Mouse (Mus musculus) urinary bladder, adult 2 months (tissue): ENCODE results near the gene Ppp2r2c. TPM values are rescaled to one million over a fixed set of nuclear protein-coding genes. Genes with fewer than 3 reads are reported as not detected.

Source experiments
- DNase-seq: peaks from one replicate; pipeline ENCODE4 v3.0.0; 2022; ENCODE audit warnings: low spot score
- polyA plus RNA-seq: library from polyadenylated mRNA; depleted of rRNA; stranded (reverse); fragments of >200 nt; gene quantifications from 2 replicates; pipeline ENCODE4 v1.2.3, GENCODE M21; 2012; rRNA removed

The Ppp2r2c gene
- polyA plus RNA-seq, 1 experiment = 0.11 TPM

DNA sequence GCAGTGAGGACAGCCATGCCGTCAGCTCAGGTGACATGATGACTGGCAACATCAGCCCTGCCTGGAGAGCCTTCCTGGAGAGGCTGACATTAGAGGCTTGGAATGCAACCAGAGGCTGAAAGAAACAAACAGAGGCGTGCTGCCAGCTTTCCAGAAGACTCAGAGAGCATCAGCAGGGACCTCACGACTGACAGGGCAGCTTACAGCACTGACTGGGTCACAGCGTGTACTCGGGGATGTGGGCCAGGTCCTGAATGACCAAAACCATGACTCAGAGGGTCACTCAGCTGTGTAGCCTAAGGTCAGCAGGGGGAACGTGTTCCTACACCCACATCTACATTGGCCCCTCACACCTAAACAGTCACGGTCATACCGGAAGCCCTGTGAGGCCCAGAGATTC is 110.7 kb downstream of the Ppp2r2c start:
- no peak for DNase-seq

DNA sequence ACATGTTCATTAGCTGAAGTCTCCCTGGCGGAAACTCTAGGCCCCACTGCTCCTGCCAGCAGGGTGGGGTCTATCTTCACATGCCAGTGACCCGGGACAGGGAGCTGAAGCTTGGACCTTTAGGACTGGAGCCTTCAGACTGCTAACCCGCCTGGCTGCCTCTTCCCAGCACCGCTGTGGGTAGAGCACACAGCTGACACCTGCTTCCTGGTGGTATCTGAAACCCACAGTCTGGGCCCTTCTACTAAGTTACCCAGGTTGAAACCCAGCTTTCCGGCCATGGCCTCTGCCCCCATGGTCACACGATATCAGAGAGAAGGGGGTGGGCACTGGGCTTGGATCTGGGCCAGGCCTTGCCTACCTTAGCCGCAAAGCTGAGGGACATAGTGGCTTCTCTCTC is 111.3 kb downstream of the Ppp2r2c start:
- no peak for DNase-seq

DNA sequence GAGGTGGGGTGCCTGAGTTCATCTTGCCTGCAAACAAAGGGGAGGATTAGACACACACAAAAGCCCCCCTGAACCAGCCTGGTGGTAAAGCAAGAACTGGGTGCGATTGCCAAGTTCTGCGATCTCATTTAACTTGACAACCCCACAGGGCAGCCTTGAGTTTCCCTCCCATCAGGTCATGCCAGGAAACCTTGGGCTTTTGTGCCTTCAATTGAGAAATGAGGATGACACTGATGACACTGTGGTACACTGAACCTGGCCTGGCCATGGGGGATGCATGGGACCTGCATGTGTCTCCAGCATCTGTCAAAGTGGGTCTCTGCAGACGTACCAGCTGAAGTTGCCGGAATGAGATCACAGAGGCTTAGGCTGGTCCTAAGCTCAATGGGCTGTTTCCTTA is 114.0 kb downstream of the Ppp2r2c start:
- DNase-seq = no peak

DNA sequence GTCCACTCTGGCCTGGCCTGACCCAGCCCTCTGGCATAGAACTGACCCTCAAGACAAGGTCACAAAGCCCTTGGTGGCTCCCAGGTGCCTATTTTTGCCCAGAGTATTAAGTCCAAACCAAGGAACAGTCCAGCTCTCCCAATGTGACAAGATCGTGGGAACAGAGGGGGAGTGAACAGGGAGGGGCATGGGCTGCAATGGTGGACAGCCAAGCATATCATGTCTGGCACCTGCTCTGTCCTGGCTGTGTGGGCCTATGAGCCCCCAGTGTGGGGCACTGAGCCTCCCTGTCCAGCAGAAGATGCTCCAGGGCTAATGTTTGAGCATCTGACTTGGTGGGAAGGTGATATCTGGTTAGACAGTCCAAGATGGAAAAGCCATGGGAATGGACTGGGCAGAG is 118.3 kb downstream of the Ppp2r2c start:
- no peak for DNase-seq

DNA sequence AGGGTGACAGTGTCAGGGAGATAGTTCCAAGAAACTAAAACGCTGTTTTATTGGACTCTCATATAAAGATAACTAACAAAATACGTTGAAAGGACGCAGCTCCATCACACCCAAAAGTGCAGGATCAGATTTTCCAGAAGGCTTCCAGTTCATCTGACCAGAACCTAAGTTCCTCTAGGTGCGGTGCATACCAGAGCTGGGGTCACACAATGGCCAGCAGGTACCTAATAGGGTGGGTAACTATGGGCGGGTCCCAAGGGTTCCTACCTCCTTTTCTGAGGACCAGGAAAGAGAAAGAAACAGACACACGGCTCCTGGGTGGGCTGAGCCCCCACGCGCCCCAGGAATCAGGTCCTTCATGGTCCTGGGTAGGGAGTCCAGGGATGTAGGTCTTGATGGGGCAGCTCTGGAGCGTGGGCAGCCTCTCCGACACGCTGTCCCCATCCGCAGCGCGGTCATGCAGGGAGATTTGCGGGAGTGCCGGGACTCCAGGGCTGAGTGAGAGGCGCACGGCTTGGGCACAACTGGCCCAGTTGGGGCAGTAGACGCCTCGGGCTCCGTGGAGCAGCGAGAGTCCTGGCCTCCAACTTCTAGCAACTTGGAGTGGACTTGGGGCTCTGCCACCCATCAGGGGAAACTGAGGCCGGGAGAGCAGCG is 119.9 kb downstream of the Ppp2r2c start:
- DNase-seq = no peak

DNA sequence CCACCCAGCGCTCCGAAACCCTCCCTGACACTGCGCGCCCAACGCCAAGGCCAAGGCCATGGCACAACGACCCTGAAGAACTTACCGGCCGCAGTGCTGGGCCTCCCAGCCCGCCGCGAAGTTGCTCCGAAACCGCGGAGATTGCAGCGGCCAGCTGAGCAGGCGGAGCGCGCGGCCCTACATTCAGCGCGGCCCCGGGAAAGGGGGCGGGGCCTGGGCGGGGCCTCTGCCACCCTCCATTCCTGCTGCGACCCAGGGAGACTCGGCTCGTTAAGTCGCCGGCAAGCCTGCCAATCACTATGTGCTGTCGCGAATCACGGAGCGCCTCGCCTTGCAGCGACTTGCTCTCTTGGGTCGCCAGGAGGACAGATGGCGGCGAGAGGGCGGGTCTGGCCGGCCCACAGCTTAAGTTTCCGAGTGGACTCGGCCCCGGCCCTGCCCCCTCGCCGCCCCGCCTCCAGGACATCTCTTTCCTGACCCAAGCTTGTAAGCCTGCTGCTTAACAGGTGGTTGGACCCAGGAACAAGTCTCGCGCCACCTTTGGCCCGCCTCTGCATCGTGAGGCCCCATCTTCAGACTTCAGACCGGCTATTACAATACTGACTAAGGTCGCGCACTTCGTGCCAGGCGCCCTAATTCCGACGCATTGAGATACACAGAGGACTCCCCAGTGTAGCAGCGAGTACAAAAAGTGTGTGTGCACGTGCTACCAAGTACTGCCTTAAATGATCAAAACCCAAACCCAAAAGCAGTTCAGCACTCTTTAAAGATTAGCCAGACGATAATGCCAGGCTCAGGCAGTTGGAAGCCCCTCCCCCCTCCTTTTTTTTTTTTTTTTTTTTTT is 120.7 kb downstream of the Ppp2r2c start, which contains the start of gene Wfs1:
Gene Wfs1 (minus strand): TSS at position 425 of the 844 bp plus-strand sequence.
- peak; percentile 87 for DNase-seq

DNA sequence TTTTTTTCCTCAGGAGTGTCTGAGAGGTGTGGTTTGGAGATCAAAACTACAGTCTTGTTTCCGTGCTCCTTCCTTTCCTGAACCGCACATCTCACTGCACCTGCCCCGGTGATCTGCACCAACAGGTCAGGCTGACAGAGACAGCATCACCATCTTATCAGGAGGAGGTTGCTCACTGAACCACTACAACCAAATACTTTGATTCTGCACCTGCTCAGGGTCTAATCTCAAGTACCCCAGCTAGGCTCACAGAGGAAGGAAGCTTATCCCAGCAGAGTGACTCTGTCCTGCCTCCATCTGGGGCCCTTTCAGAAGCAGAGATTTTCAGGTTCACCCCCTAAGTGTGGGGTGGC is 121.3 kb downstream of the Ppp2r2c start:
- no peak for DNase-seq

DNA sequence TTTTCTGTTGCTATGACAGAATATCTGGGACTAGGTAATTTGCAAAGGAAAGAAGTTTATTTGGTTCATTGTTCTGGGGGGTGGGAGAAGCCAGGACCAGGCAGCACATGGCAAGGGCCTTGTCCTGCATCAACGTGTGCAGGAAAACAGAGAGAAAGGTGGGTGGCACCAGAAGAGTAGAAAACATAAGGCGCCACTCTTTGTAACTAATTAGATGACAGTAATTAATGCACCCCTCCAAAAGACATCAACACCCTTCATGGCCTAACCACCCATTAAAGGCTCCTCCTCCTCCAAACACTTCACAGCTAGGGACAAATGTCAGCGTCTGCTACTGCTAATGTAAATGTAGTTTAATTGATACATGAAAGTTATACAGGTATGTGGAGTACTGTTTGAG is 121.9 kb downstream of the Ppp2r2c start:
- no peak for DNase-seq

DNA sequence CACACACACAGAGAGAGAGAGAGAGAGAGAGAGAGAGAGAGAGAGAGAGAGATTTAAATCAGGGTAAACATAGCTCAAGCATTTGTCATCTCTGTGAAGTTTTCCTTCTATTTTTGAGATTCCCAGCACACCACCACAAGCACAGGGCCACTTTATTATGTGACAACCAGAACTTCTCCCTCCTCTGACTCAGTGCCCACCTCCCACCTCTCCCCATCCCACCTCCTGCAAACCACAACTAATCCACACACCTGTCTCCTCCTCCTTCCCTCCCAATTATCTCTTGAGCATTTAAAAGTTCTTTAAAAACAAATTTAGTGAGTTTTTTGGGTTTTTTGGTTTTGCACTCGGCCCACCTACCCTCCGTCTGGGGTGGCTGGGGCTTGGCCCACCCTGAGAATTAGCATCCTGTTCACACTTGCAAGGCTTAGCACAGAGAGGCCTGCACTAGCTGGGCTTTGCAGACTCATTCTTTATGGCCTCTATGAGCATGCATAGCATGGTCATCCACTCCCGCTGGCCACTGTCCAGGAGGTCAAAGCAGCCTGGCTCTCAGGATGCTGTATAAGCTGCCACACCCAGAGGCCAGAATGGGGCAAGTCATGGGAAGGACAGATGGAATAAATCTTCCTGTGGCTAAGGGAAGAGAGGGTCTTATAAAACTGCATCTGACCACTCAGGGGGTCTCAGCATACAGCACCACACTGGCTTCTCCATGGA is 122.5 kb downstream of the Ppp2r2c start:
- no peak for DNase-seq

DNA sequence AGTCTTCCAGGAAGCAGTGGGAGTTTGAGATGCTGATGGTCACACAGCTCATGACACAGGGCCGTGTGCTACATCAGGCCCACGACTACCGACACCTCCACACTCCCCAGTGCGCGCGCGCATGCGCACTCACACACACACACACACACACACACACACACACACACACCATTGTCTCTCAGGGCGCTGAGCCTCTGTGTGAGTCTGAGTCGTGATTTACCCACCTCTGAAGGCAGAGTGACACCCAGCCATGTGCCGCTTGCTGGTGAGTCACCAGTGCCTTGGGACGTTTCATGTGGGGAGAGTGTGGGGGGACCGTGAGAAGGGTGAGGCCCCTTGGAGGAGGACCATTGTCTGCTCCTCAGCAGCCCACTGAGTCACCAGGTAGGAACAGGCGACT is 128.1 kb downstream of the Ppp2r2c start:
- DNase-seq = no peak

DNA sequence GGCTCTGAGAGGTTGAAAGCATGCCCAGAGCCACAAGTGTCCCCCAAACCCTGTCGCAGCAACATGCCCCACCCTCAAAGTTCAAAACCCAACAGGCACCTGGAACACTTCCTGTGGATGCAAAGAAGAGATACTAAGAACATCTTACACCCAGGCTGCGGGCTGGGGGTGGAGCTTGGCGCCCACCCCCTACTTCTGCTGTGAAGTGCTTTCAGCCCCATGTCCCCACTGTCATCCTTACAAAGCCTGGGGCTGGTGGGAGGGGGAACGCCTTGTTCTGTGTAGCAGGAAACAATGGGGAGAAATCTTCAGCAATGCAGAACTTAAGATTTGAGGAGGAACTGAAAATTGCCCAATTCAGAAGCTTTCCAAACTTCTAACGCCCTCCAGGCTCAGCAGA is 129.7 kb downstream of the Ppp2r2c start:
- DNase-seq = no peak

DNA sequence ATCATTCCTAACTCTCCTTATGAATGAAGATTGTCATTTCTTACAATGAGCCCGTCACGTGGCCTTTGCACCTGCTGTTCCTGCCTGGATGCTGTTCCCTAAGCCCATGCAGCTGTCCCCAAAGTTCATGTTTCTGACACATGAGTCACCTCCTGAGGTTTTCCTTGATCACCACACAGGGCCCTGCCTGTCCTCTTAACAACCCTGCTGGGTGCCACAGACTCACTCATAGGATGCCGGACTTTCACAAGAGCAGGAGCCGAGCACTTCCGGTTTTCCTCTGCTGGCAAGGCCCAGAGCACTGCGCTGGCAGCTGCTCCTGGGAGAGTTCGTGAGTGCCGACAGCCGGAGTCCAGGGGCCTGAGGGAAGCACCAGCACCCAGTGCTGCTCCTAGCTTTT is 132.7 kb downstream of the Ppp2r2c start:
- no peak for DNase-seq

DNA sequence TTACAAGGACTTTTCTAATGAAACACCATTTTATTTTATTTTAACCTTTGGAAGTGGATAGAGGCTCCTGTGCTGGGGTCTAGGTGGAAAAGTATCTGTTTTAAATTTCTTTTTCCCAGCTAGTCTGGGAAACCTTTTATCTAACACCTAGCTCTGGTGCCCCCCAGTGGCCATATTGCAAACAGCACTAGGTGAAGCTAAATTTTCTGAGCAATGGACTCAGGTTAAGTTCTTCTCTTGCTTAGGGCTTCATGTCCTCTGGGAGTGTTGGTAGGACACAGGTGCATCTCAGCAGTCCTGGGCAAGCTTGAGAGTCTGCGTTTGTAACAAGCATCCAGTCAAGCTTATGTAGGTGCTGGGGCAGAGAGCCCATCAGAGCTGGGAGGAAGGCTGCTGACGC is 133.7 kb downstream of the Ppp2r2c start:
- DNase-seq = peak; percentile 56

Other genes with a start within 250 kb of the Ppp2r2c start
- 27.9 and 35.3 TPM in 2 replicates for gene D5Ertd579e, start 172.5 kb upstream of the Ppp2r2c start, polyA plus RNA-seq
- gene Bloc1s4, start 119.9 kb upstream of the Ppp2r2c start, polyA plus RNA-seq = 19.0 and 26.2 TPM in 2 replicates
- gene Mrfap1, start 71.7 kb upstream of the Ppp2r2c start, polyA plus RNA-seq = 181 and 226 TPM in 2 replicates
- gene Man2b2, start 37.9 kb upstream of the Ppp2r2c start, polyA plus RNA-seq = 42.0 and 46.6 TPM in 2 replicates
- 14.2 and 24.8 TPM in 2 replicates for gene Wfs1, start 120.7 kb downstream of the Ppp2r2c start, polyA plus RNA-seq
- 0.19 and 0.21 TPM in 2 replicates for gene Gm1043, start 216.9 kb downstream of the Ppp2r2c start, polyA plus RNA-seq